Mouse (Mus musculus): ENCODE data around the gene Amot.

Gene Amot

DNA sequence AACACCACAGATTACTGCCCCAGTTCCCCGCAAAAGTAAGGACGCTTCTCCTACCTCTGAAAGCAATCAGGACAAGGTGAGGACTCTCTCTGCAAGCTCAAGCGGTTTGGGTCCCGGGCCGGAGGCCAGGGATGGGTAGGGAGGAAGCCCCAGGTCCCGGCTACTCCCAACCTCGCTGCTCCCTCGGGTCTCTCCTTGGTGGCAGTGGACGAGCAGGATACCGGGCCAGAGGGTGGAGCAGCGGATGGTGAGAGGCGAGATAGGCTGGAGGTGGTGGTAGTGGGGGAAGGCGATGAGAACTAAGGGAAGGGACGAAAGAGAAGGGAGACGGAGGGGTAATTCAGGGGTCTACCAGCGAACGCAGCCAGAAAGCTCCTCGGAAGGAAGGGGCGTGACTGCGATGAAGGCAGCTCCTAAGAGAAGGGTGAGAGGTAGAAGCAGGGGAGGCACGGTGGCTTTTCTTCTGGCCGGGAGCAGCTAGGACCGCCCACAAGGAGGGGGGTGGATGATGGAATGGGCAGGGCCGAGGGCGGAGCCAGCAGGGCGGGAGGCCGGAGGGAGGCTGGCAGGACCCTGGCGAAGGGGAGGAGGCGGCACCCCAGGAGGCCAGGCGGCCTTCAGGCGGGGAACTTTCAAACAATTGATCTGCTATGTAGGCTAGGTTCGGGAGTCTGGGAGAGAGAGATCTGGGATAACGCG is at the start of gene Amot:
Gene Amot (minus strand): TSS at position 465 of the 699 bp plus-strand sequence.
- in situ Hi-C loops (cut with MboI, MseI): no loop called here

GRCm38 (mm10) chrX:145545060-145545459 is 40.1 kb upstream of the Amot start:
- in situ Hi-C loops (cut with MboI, MseI): no loop called here

DNA sequence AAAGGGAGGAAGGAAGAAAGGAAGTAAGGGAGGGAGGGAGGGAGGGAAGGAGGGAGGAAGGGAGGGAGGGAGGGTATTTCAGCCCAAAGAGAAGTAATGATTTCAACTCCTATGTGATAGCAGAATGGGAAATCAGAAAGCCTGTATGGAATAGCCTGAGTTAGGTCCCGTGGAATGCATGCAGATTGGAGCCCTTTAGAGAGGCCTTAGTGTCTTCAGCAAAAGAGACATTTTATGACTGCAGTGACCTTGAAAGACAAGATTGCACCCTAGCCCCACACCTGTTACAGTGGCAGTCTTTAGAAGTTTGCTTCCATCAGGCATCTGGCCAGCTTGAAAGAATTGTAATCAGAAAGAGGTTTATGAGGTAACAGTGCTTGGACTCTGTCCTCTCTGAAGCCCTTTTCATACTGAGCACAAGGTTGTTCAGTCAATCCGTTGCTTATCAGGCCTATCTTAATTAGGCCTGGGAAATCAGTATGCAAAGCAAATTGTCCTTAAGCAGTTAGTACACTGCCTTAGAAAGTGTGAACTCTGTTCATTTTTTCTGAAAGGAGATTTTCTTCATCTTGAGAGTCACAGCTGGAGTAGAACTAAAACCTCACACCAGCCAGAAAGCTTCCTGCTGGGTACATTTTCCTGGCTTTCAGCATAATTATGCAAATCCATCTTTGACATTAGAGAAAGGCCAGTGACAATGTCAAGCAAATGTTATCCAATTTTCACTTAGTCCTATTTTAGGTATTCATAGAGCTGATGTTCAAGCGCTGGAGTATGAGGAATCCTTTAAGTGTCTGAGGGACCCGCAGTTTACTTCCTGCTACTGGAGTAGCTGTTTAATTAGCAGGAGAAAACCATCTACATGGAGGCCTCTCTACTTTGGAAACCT is 38.9 kb upstream of the Amot start:
- in situ Hi-C loops (cut with MboI, MseI): no loop called here

DNA sequence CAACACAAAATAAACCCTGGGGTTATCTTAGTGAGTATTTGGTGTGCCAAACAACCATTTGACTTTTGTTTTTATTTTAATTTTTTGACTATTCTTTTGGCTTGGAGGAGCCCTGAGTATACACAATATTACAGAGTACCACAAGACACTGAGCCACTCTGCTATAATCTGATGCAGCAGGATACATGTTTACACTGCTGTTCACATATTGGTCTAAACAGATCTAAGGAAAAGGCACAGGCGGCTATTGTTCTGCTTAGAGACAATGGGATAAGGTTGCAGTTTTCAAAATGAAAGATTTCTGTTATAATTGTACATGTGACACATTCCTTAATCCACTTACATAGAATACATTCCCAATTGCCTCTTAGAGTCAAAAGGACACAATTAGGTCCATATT is 36.1 kb upstream of the Amot start:
- in situ Hi-C loops (cut with MboI, MseI): no loop called here

DNA sequence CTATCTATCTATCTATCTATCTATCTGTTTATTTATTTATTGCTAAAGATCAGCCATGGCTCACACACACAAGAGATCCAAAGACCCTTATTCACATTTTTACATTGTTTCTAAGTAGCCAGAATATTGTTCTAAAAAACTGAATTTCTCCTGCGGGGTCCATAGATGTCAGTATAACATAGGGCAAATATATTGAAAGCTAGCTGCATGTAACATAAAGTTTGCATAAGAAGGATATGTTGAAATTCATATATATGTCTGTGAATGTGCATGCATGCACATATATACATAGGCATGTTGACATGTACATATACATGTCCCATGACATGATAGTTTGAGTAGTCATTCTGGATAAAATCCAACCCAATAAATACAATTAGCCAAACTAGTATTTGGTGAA is 35.3 kb upstream of the Amot start:
- in situ Hi-C loops (cut with MboI, MseI): no loop called here

- in situ Hi-C loops (cut with MboI, MseI): no loop called here
Observed at GRCm38 (mm10) chrX:145529602-145530001, 24.6 kb upstream of the Amot start.

DNA sequence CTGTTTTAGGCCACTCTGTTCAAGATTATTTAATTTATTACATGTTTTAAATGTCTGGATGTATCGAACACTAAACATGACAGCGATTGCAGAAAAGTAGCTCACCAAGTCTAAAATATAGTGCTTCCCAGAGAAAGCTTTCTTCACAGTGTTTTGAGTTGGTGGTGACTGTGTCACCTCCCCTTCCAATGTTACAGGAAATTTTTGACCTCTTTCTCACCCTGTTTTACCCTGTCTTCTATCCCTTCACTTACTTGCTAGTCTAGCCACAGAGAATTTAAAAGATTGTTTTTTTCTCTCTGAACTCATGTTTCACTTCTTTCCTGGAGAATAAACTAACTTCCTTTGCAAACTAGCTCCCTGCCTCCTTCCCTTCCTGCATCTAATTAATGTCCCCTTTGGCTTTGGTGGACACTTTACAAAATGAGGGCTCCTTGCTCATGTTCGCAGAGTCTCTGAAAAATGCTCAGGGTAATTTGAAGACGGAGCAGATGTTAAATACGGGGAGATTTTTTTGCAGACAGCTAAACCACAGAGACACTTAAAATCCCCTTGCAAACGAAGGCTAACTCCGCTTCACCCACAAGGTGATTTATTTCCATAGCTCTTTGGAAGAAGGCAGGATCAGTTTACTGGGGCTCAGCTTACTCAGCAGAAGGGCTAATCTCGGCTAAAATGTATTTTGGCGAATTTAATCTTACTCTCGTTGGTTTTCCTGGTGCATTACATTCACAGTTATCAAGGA is 11.5 kb upstream of the Amot start:
- in situ Hi-C loops (cut with MboI, MseI): no loop called here

DNA sequence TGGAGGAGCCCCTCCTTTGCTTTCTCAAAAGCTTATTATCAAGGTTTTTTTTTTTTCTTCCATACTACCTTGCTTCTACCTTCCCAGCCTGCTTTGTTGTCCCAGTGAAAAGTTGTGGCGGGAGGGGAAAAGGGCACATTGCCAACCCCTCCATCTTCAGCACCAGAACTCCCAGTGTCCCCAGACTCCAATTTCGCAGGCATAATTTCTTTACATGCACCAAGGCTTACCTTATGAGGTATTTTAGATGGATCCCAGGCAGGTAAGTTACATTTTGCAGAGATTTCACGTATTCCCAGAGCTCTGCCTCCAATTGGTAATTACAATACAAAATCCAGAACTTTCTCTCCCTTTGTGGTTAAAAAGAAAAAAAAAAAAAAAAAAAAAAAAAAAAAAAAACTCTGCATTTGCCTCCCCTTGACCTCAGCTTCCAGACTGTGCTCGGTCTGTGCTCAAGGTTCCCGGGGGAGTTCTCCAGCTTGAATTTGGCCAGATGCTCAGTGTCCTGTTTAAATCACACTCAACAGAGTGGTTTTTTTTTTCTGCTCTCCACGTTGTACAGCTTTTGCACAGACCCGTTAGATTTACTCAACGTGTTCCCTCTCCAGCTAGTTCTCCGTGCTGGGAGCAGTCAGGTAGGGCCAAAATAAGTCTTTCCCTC is 10.6 kb upstream of the Amot start:
- in situ Hi-C loops (cut with MboI, MseI): no loop called here

GRCm38 (mm10) chrX:145510675-145511074 is 5.7 kb upstream of the Amot start:
- in situ Hi-C loops (cut with MboI, MseI): no loop called here

DNA sequence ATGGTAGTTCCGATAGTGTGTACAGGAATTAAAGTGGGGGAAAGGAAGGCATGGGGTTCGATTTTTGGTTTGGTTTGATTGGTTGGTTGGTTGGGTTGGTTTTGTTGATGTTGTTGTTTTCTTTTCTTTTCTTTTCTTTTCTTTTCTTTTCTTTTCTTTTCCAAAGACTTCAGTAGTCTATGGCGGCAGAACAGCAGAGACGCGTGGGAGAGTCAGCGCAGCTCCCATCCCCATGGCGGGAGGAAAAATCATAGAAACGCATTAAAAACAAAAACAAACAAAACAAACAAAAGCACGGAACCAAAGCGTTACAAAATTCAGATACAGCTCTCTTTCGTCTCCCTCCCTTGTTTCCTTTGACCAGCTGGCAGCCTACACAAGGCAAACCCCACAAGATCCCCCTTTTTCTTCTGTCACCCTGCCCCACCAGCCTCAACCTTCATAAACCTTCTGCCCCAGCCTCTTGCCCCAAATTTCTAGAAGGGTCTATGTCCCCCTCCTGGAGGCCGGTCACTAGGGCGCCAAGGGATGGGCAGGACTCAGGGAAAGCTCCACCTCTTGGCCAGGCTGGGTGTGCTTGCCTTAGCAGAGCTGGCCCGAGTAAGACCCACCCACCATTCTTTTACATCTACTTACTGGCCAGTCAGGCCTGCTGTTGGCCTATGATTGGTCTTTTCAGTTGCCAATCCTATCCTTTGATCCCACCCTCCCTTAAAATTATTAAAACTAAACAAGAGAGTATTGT is 648 bp upstream of the Amot start:
- in situ Hi-C loops (cut with MboI, MseI): no loop called here

DNA sequence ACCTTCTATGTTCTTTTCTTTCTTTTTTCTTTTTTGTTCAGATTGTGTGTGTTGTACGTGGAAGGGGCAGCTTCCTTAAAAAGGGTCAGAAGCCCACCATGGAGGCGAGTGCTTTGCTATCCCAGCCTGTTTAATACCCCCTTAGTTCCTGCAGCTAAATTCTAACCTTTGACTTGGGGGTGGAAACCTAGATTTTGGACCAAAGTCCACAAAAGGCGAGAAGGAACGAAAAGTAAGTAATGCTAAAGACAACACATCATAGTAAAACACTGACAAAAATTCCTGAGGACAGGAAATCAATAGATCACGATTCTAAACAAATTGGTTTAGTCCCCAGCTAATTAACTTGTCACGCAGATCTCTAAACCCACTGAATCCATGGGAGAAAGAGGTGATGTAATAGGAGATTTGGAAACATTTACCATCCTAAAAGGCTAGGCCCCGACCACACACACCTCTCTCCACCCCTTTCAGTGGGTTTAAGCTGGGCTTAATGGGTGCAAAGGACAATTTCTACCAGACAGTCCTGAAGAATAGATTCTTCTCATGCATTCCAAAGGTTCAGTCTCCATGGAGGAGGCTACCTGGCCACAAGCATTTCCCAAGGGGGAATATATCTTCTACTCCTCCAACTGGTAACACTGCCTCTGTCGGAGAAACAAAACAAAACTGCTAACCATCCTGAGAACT is 3.2 kb downstream of the Amot start:
- in situ Hi-C loops (cut with MboI, MseI): no loop called here

GRCm38 (mm10) chrX:145499101-145499500 is 5.9 kb downstream of the Amot start:
- in situ Hi-C loops (cut with MboI, MseI): no loop called here

- in situ Hi-C loops (cut with MboI, MseI): no loop called here
Observed at GRCm38 (mm10) chrX:145498691-145499090, 6.3 kb downstream of the Amot start.

GRCm38 (mm10) chrX:145497486-145497885 is 7.5 kb downstream of the Amot start:
- in situ Hi-C loops (cut with MboI, MseI): no loop called here

- in situ Hi-C loops (cut with MboI, MseI): no loop called here
Observed at GRCm38 (mm10) chrX:145495381-145495780, 9.6 kb downstream of the Amot start.

- in situ Hi-C loops (cut with MboI, MseI): no loop called here
Observed at GRCm38 (mm10) chrX:145490821-145491220, 14.2 kb downstream of the Amot start.

DNA sequence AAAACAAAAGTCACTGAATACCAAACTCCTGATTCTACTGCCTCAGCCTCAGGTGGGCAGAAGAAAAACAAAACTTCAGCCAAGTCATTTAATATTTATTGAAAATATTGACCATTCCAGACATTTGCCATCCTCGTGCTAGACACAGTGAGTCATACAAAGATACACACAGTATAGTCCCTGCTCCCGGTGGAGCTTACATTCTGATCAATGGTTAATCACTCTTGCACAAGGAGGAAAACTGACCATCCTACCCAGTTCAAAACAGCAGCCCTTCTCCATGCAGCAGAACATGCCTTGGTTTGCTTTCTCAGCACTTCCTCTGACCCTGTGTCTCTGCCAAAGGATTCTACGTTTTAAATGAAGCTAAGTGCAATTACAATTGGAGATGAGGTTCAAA is 14.6 kb downstream of the Amot start:
- in situ Hi-C loops (cut with MboI, MseI): no loop called here

- in situ Hi-C loops (cut with MboI, MseI): no loop called here
Observed at GRCm38 (mm10) chrX:145489950-145490349, 15.0 kb downstream of the Amot start.

GRCm38 (mm10) chrX:145485495-145485894 is 19.5 kb downstream of the Amot start:
- in situ Hi-C loops (cut with MboI, MseI): no loop called here

GRCm38 (mm10) chrX:145483486-145484055 is 21.4 kb downstream of the Amot start:
- in situ Hi-C loops (cut with MboI, MseI): no loop called here

Data from T-helper 17 cell (primary cell).